Mouse (Mus musculus) erythroblast, adult 5-6 weeks (primary cell): ENCODE measurements around the gene Ccpg1os. TPM values are rescaled to one million over a fixed set of nuclear protein-coding genes. Genes with fewer than 3 reads are reported as not detected.

ENCODE experiments used
- total RNA-seq, 2 experiments: library from RNA; stranded (forward) in 1 of 2; stranded (reverse) in 1 of 2; fragments of 150-400 nt in 1 of 2; fragments of 200-764, 138-1000 nt in 1 of 2; gene quantifications; 2 replicates each; pipeline versions ENCODE4 v1.2.3 to v1.2.4; 2015 to 2017; ENCODE audit warnings: low replicate concordance in 2 of 2

The Ccpg1os gene
- total RNA-seq, 2 experiments from 2014 or later = 0.94 to 4.6 TPM

Other genes starting within 250 kb of the Ccpg1os start
- not detected in 2 replicates for gene Prtg, start 178.5 kb downstream of the Ccpg1os start, total RNA-seq (2015; ENCODE audit: low replicate concordance)
- not detected in 2 replicates for gene Prtg, start 178.5 kb downstream of the Ccpg1os start, total RNA-seq (2017; ENCODE audit: low replicate concordance)
- not detected in 2 replicates for gene Pygo1, start 59.7 kb downstream of the Ccpg1os start, total RNA-seq (2015; ENCODE audit: low replicate concordance)
- not detected in 2 replicates for gene Pygo1, start 59.7 kb downstream of the Ccpg1os start, total RNA-seq (2017; ENCODE audit: low replicate concordance)
- gene Dyx1c1, start 26.6 kb downstream of the Ccpg1os start, total RNA-seq (2015; ENCODE audit: low replicate concordance) = not detected in 2 replicates
- not detected in 2 replicates for gene Dyx1c1, start 26.6 kb downstream of the Ccpg1os start, total RNA-seq (2017; ENCODE audit: low replicate concordance)
- gene Gm44503, start 26.5 kb downstream of the Ccpg1os start, total RNA-seq (2015; ENCODE audit: low replicate concordance) = not detected in 2 replicates
- gene Gm44503, start 26.5 kb downstream of the Ccpg1os start, total RNA-seq (2017; ENCODE audit: low replicate concordance) = not detected in 2 replicates
- gene Ccpg1, start within 50 bp of the Ccpg1os start, total RNA-seq (2015; ENCODE audit: low replicate concordance) = 42.7 and 47.0 TPM in 2 replicates
- gene Ccpg1, start within 50 bp of the Ccpg1os start, total RNA-seq (2017; ENCODE audit: low replicate concordance) = 88.7 and 93.5 TPM in 2 replicates
- 4.0 and 4.6 TPM in 2 replicates for gene Pigb, start 55.0 kb upstream of the Ccpg1os start, total RNA-seq (2015; ENCODE audit: low replicate concordance)
- gene Pigb, start 55.0 kb upstream of the Ccpg1os start, total RNA-seq (2017; ENCODE audit: low replicate concordance) = 3.1 and 4.0 TPM in 2 replicates
- 21.7 and 22.2 TPM in 2 replicates for gene Rab27a, start 59.5 kb upstream of the Ccpg1os start, total RNA-seq (2015; ENCODE audit: low replicate concordance)
- 27.3 and 28.9 TPM in 2 replicates for gene Rab27a, start 59.5 kb upstream of the Ccpg1os start, total RNA-seq (2017; ENCODE audit: low replicate concordance)
- not detected in 2 replicates for gene Khdc3, start 116.5 kb upstream of the Ccpg1os start, total RNA-seq (2015; ENCODE audit: low replicate concordance)
- gene Khdc3, start 116.5 kb upstream of the Ccpg1os start, total RNA-seq (2017; ENCODE audit: low replicate concordance) = not detected in 2 replicates
- not detected in 2 replicates for gene Gm20509, start 117.1 kb upstream of the Ccpg1os start, total RNA-seq (2015; ENCODE audit: low replicate concordance)
- gene Gm20509, start 117.1 kb upstream of the Ccpg1os start, total RNA-seq (2017; ENCODE audit: low replicate concordance) = not detected in 2 replicates
- 18.3 and 26.1 TPM in 2 replicates for gene Rsl24d1, start 128.0 kb upstream of the Ccpg1os start, total RNA-seq (2015; ENCODE audit: low replicate concordance)
- gene Rsl24d1, start 128.0 kb upstream of the Ccpg1os start, total RNA-seq (2017; ENCODE audit: low replicate concordance) = 13.4 and 34.7 TPM in 2 replicates